Mouse (Mus musculus): ENCODE results near the gene Arhgef7. TPM values are rescaled to one million over a fixed set of nuclear protein-coding genes. Genes with fewer than 3 reads are reported as not detected.
"Not testable (repeated sequence)": the region's sequence is repeated elsewhere in the genome, so short reads cannot be mapped to it uniquely, and the experiment has no call there.

Gene Arhgef7
- polyA plus RNA-seq, 1 experiment: 19.9 TPM

DNA sequence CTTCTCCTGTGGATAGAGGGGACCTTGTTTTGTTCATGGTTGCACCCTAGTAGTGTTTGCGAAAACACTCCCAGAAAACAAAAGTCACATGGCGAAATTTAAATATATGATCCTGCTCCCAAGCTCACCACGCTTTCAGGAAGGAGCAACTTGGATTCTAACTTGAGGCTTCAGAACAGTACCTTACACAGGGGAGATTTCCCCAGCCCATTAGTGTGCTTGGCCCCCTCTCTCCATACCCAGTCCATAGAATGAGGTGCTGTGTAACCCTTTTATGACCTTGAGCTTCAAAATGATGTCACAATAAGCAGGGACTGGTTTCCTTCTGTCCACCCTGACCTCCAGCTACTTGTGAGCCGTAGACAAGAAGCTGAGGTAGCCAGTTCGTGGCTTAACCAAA, 112.7 kb downstream of the Arhgef7 start, which contains the start of gene Tex29:
Tex29 (plus strand) TSS at position 301 of the 400 bp plus-strand sequence.
- peak within 1 kb of the TSS; percentile 76 for H3K27ac ChIP-seq (ENCODE audit: control insufficient read depth, insufficient read depth, low read depth, low read length)
- H3K27me3 ChIP-seq (ENCODE audit: control insufficient read depth, insufficient read depth, low read length): no peaks in the 10 kb centered on the region
- H3K36me3 ChIP-seq (ENCODE audit: control insufficient read depth, insufficient read depth, low read length): no peaks in the 10 kb centered on the region
- TF ChIP-seq POLR2A (IDR thresholded peaks at IDR 0.05; ENCODE audit: control insufficient read depth, low read depth, low read length): no peak
- no peak for TF ChIP-seq CTCF (IDR thresholded peaks at IDR 0.05; ENCODE audit: control insufficient read depth, insufficient read depth, insufficient replicate concordance, low read depth, low read length)
- H3K4me3 ChIP-seq (ENCODE audit: control insufficient read depth, low read depth, low read length): peak within 1 kb of the TSS; percentile 86
- H3K4me1 ChIP-seq (ENCODE audit: control insufficient read depth, insufficient read depth, low read length): no peaks in the 10 kb centered on the region; the same call in 1 of the 2 replicates

DNA sequence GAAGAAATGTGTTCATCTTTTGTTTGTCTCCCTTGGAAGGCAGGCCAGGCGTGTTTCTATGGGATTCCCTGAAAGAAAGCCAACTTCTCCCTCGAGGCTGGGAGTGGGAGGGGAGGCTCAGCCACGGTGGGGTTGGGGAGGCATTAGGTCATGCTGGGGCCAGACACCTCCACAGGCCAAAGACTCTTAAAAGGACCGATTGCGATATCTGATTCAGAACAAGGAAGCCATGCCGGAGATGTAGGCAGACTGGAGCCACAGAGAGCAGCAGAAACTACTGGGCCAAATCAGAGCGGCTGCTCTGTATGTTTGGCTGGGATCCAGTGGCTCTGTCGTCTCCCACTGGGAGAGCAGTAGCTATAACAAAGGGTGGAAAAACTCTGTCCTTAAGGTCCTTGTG, 114.0 kb downstream of the Arhgef7 start:
- no peak overlapping the region for H3K27ac ChIP-seq (ENCODE audit: control insufficient read depth, insufficient read depth, low read depth, low read length)
- H3K4me3 ChIP-seq (ENCODE audit: control insufficient read depth, low read depth, low read length): peak overlapping the region; percentile 86
- H3K36me3 ChIP-seq (ENCODE audit: control insufficient read depth, insufficient read depth, low read length): no peaks in the 10 kb centered on the region
- no peaks in the 10 kb centered on the region for H3K27me3 ChIP-seq (ENCODE audit: control insufficient read depth, insufficient read depth, low read length)
- no peaks in the 10 kb centered on the region; the same call in 1 of the 2 replicates for H3K4me1 ChIP-seq (ENCODE audit: control insufficient read depth, insufficient read depth, low read length)
- TF ChIP-seq POLR2A (IDR thresholded peaks at IDR 0.05; ENCODE audit: control insufficient read depth, low read depth, low read length) (no peak), CTCF (IDR thresholded peaks at IDR 0.05; ENCODE audit: control insufficient read depth, insufficient read depth, insufficient replicate concordance, low read depth, low read length) (no peak)

DNA sequence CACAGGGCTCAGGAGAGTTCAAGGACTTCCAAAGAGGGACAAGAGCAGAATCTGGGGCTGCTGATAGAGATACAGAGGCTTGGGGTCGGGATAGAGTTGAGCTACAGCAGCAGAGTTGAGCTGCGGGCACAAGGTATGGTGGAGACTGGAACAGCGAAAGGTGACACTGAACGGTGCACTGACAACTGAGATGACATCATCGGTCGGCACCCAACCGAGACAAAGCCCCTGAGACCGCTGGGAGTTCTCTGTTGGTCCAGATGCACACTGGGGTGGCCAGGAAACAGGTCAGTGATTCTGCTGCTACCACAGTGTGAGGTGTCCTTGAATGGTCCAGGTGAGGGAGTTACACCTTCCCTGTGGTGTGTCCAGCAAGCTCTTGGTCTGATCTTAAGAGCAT, 115.2 kb downstream of the Arhgef7 start:
- no peak overlapping the region for H3K27ac ChIP-seq (ENCODE audit: control insufficient read depth, insufficient read depth, low read depth, low read length)
- TF ChIP-seq POLR2A (IDR thresholded peaks at IDR 0.05; ENCODE audit: control insufficient read depth, low read depth, low read length) (no peak), CTCF (IDR thresholded peaks at IDR 0.05; ENCODE audit: control insufficient read depth, insufficient read depth, insufficient replicate concordance, low read depth, low read length) (no peak)
- no peaks in the 10 kb centered on the region for H3K27me3 ChIP-seq (ENCODE audit: control insufficient read depth, insufficient read depth, low read length)
- no peaks in the 10 kb centered on the region; the same call in 1 of the 2 replicates for H3K4me1 ChIP-seq (ENCODE audit: control insufficient read depth, insufficient read depth, low read length)
- H3K4me3 ChIP-seq (ENCODE audit: control insufficient read depth, low read depth, low read length): peak overlapping the region; percentile 73
- no peaks in the 10 kb centered on the region for H3K36me3 ChIP-seq (ENCODE audit: control insufficient read depth, insufficient read depth, low read length)

DNA sequence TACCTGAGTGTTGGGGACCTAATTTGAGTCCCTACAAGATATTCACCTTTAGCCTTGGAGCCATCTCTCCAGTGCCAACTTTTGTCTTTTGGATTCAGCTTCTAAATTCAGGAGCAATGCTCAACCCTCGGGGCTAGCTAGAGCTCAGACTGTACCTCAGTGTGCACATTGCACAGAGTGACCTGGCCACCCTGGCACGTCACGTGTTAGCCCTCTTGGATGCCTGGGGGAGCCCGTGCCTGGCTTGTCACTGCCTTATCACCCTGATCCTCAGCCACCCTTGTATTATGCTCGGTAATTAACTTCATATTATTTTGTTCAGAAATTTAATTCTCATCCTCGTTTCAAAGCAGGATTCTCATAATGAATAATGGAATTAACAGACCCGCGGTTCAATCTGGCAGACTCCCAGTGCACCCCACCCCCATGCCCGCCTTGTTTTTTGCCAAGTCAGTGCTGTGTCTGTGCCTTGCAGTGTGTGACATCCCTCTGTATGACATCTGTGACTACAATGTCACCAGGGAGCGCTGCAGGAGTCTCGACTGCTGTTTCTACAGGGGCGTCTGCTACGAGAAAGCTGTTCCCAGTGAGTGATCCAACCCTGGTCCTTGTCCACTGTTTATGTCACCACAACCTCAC, 116.3 kb downstream of the Arhgef7 start:
- H3K27ac ChIP-seq (ENCODE audit: control insufficient read depth, insufficient read depth, low read depth, low read length): peak overlapping the region; percentile 16; the same call in 1 of the 2 replicates
- no peaks in the 10 kb centered on the region for H3K36me3 ChIP-seq (ENCODE audit: control insufficient read depth, insufficient read depth, low read length)

DNA sequence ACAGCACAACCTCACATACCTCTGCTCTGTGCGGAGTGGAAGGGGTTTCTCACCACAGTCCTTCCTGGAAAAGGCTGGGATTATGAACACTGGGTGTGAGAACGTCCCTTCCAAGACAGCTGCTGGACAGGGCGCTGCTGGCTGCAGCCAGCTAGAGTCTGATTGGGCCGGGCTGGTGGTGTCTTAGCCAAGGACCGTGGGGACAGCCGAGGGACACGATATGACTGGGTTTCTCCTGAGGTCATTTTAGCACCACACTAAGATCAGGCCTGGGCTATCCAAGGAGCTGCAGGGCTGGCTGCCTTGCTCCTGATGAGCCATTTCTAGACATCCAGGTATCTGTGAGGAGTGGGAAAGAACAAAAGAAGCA, 116.8 kb downstream of the Arhgef7 start:
- Histone ChIP-seq H3K27ac (ENCODE audit: control insufficient read depth, insufficient read depth, low read depth, low read length) (peak overlapping the region; percentile 16; the same call in 1 of the 2 replicates), H3K4me3 (ENCODE audit: control insufficient read depth, low read depth, low read length) (peak overlapping the region; percentile 33), H3K27me3 (ENCODE audit: control insufficient read depth, insufficient read depth, low read length) (no peaks in the 10 kb centered on the region), H3K4me1 (ENCODE audit: control insufficient read depth, insufficient read depth, low read length) (no peaks in the 10 kb centered on the region; the same call in 1 of the 2 replicates), H3K36me3 (ENCODE audit: control insufficient read depth, insufficient read depth, low read length) (no peaks in the 10 kb centered on the region)
- TF ChIP-seq CTCF (IDR thresholded peaks at IDR 0.05; ENCODE audit: control insufficient read depth, insufficient read depth, insufficient replicate concordance, low read depth, low read length) (no peak), POLR2A (IDR thresholded peaks at IDR 0.05; ENCODE audit: control insufficient read depth, low read depth, low read length) (no peak)

More for the DNA sequence above, 116.3 kb downstream of the Arhgef7 start:
- H3K4me1 ChIP-seq (ENCODE audit: control insufficient read depth, insufficient read depth, low read length): no peaks in the 10 kb centered on the region; the same call in 1 of the 2 replicates
- no peaks in the 10 kb centered on the region for H3K27me3 ChIP-seq (ENCODE audit: control insufficient read depth, insufficient read depth, low read length)
- peak overlapping the region; percentile 73 for H3K4me3 ChIP-seq (ENCODE audit: control insufficient read depth, low read depth, low read length)
- TF ChIP-seq POLR2A (IDR thresholded peaks at IDR 0.05; ENCODE audit: control insufficient read depth, low read depth, low read length) (no peak), CTCF (IDR thresholded peaks at IDR 0.05; ENCODE audit: control insufficient read depth, insufficient read depth, insufficient replicate concordance, low read depth, low read length) (no peak)

DNA sequence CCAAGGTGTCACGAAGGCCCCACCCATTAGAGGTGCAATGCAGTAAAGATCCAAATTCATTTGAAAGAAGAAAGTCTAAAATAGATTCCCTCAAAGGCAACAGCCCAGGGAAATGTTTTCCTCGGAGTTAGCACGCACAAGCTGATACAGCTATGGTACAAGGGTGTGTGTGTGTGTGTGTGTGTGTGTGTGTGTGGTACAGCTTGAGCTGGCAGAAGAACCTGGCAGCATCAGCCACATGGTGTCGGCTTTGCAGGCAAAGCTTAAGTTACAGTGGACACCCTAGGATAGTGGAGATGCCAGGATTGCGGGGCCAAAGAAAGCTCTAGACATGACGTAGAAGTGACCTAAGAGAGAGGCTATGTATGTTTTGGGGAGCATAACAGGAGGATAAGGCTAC, 119.3 kb downstream of the Arhgef7 start:
- no peak for TF ChIP-seq CTCF (IDR thresholded peaks at IDR 0.05; ENCODE audit: control insufficient read depth, insufficient read depth, insufficient replicate concordance, low read depth, low read length)
- no peak for TF ChIP-seq POLR2A (IDR thresholded peaks at IDR 0.05; ENCODE audit: control insufficient read depth, low read depth, low read length)
- H3K36me3 ChIP-seq (ENCODE audit: control insufficient read depth, insufficient read depth, low read length): no peaks in the 10 kb centered on the region

DNA sequence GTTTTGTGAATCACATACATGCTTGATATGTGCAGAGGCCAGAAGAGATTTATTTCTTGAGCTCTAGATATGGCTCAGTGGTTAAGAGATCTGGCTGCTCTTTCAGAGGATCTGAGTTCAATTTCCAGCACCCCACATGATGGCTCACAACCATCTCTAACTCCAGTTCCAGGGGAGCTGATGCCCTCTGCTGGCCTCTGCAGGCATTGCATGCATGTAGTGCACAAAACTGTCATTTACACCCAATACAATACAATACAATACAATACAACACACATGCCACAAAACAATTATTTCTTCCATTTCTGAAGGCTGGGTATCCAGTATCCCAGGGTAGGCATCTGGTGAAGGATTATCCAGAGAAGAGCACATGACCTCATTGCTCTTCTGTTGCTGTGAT, 140.3 kb downstream of the Arhgef7 start:
- TF ChIP-seq CTCF (IDR thresholded peaks at IDR 0.05; ENCODE audit: control insufficient read depth, insufficient read depth, insufficient replicate concordance, low read depth, low read length) (peak; percentile 84; the same call in 1 of the 2 replicates), POLR2A (IDR thresholded peaks at IDR 0.05; ENCODE audit: control insufficient read depth, low read depth, low read length) (no peak)
- H3K27me3 ChIP-seq (ENCODE audit: control insufficient read depth, insufficient read depth, low read length): no peaks in the 10 kb centered on the region
- no peak overlapping the region for H3K4me3 ChIP-seq (ENCODE audit: control insufficient read depth, low read depth, low read length)
- no peaks in the 10 kb centered on the region for H3K4me1 ChIP-seq (ENCODE audit: control insufficient read depth, insufficient read depth, low read length)
- no peaks in the 10 kb centered on the region for H3K36me3 ChIP-seq (ENCODE audit: control insufficient read depth, insufficient read depth, low read length)
- no peak overlapping the region for H3K27ac ChIP-seq (ENCODE audit: control insufficient read depth, insufficient read depth, low read depth, low read length)

More for the DNA sequence above, 119.3 kb downstream of the Arhgef7 start:
- Histone ChIP-seq H3K4me1 (ENCODE audit: control insufficient read depth, insufficient read depth, low read length) (no peaks in the 10 kb centered on the region; the same call in 1 of the 2 replicates), H3K27ac (ENCODE audit: control insufficient read depth, insufficient read depth, low read depth, low read length) (no peak overlapping the region), H3K4me3 (ENCODE audit: control insufficient read depth, low read depth, low read length) (no peak overlapping the region), H3K27me3 (ENCODE audit: control insufficient read depth, insufficient read depth, low read length) (no peaks in the 10 kb centered on the region)

DNA sequence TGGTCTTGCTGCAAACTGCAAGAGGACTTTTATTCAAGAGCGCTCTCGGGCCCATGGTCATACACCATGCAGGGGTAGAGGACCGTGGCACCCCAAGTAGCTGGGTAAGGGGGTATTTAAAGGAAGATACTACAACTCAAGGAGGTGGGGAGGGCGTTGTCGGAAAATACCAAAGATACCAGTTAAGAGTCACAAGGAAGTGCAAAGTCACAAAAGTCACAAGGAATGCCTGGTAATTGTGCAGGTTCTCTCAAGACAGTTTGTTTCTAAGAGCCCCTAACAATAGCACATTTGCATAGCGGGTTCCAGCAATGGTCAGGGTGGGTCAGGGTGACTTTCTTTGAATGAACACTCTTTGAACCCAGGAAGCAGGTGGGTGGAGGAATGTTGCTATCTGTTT, 146.7 kb downstream of the Arhgef7 start:
- H3K4me1 ChIP-seq (ENCODE audit: control insufficient read depth, insufficient read depth, low read length); H3K36me3 ChIP-seq (ENCODE audit: control insufficient read depth, insufficient read depth, low read length); H3K27me3 ChIP-seq (ENCODE audit: control insufficient read depth, insufficient read depth, low read length); H3K27ac ChIP-seq (ENCODE audit: control insufficient read depth, insufficient read depth, low read depth, low read length); H3K4me3 ChIP-seq (ENCODE audit: control insufficient read depth, low read depth, low read length): not testable (repeated sequence)
